Mouse (Mus musculus) kidney, adult 18-20 months (tissue): ENCODE measurements at regions not wholly inside any gene's neighbourhood (a gene's known extent, or its start where the extent isn't known, plus 50 kb on each side); places are given as distances from the start of the nearest gene placed in this dataset.

Source experiments
- DNase-seq: peaks from one replicate; pipeline ENCODE4 v3.0.0; 2021

GRCm38 (mm10) chr3:14952169-14952729 is 66.2 kb downstream of the Car2 start:
- DNase-seq: no peak

- DNase-seq: no peak
Observed at GRCm38 (mm10) chr3:14952951-14953350, 66.9 kb downstream of the Car2 start.

- peak; percentile 41 for DNase-seq
Observed at GRCm38 (mm10) chr3:14957481-14957880, 71.4 kb downstream of the Car2 start.

- DNase-seq: no peak
Observed at GRCm38 (mm10) chr3:14958277-14958676, 72.2 kb downstream of the Car2 start.

- DNase-seq: no peak
Observed at GRCm38 (mm10) chr3:14959586-14959985, 73.5 kb downstream of the Car2 start.

GRCm38 (mm10) chr3:14964795-14965194 is 78.7 kb downstream of the Car2 start:
- no peak for DNase-seq

- no peak for DNase-seq
Observed at GRCm38 (mm10) chr3:14965438-14966044, 79.5 kb downstream of the Car2 start.

GRCm38 (mm10) chr3:14967235-14967634 is 81.2 kb downstream of the Car2 start:
- peak; percentile 44 for DNase-seq

- DNase-seq: no peak
Observed at GRCm38 (mm10) chr3:14968345-14968744, 82.3 kb downstream of the Car2 start.

- no peak for DNase-seq
Observed at GRCm38 (mm10) chr3:14969698-14970097, 83.6 kb downstream of the Car2 start.

GRCm38 (mm10) chr3:14971647-14972046 is 85.6 kb downstream of the Car2 start:
- DNase-seq: no peak

GRCm38 (mm10) chr3:14974758-14975157 is 88.7 kb downstream of the Car2 start:
- no peak for DNase-seq

GRCm38 (mm10) chr3:14975203-14975602 is 89.1 kb downstream of the Car2 start:
- no peak for DNase-seq

- DNase-seq: no peak
Observed at GRCm38 (mm10) chr3:14979116-14979613, 93.1 kb downstream of the Car2 start.

- no peak for DNase-seq
Observed at GRCm38 (mm10) chr3:14989635-14990034, 103.6 kb downstream of the Car2 start.

- DNase-seq: no peak
Observed at GRCm38 (mm10) chr3:14993936-14994335, 107.9 kb downstream of the Car2 start.

- DNase-seq: no peak
Observed at GRCm38 (mm10) chr3:14997241-14997640, 111.2 kb downstream of the Car2 start.

GRCm38 (mm10) chr3:14998521-14998920 is 112.4 kb downstream of the Car2 start:
- no peak for DNase-seq

- DNase-seq: no peak
Observed at GRCm38 (mm10) chr3:14999411-14999810, 113.3 kb downstream of the Car2 start.

GRCm38 (mm10) chr3:14999914-15000313 is 113.8 kb downstream of the Car2 start:
- no peak for DNase-seq

GRCm38 (mm10) chr3:15000657-15001056 is 114.6 kb downstream of the Car2 start:
- no peak for DNase-seq

GRCm38 (mm10) chr3:15007821-15008220 is 121.7 kb downstream of the Car2 start:
- no peak for DNase-seq

- no peak for DNase-seq
Observed at GRCm38 (mm10) chr3:15008501-15008900, 122.4 kb downstream of the Car2 start.

- no peak for DNase-seq
Observed at GRCm38 (mm10) chr3:15009747-15010146, 123.7 kb downstream of the Car2 start.

- no peak for DNase-seq
Observed at GRCm38 (mm10) chr3:15016621-15017020, 130.5 kb downstream of the Car2 start.
